ENCODE assay signal across 10 mouse cellular contexts in the genomic region with DNA sequence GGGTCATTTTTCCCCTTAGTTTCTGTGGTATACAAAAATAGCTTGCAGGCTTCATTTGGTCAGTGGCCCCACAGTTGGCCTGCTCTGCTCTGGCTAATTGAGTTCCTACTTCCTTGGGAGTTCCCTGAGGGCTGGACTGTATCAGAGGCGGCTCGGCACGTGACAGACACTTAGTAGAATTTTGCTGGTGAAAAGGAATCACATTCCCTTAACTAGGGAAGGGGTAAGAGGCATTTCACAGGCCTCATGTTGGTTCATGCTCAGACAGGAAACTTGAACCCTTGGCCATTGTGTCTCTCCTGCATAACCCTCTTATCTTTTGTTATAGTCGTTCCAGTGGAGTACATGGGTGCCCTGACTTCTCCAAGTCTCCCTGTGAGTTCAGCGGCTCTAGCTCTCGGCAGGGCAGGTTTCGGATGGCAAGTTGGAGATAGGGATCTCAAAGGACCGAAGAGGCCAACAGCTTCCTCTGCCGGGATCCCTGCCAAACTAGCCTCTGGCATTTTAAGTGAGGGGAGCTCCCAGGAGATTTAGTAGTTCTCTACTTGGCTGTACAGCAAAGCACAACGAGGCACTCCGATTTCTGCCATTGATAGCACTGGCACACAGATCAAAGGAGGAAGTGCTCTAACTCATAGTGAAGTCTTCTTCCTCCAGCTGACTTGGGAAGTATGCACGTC.
DNase-seq lines count a peak whose midpoint lies in the region; ATAC-seq and TF ChIP-seq lines count a peak whose summit lies in the region.
"Had no signal": no experiment of that assay in that cellular context is flagged by ENCODE, and none has a peak within 500 bp of the region (broad histone marks: within the 10 kb centered on the region; RNA-seq: fewer than 3 reads in every experiment).

No protein-coding gene starts in this region.

- 0 out of 2 replicates have a peak, but pooled peaks have one; percentile 34 for ATAC-seq in heart, embryonic 12.5 days (ENCODE audit: insufficient number of reproducible peaks, low FRiP score)
- ATAC-seq in stomach, postnatal 0 days (ENCODE audit: low FRiP score, low TSS enrichment) = 0 out of 2 replicates have a peak, but pooled peaks have one; percentile 57
- no peak for ATAC-seq in hindbrain, embryonic 11.5 days (ENCODE audit: low FRiP score)

- no peaks in the 10 kb centered on the region for H3K27me3 ChIP-seq in heart, embryonic 12.5 days (replicated peaks)
- no peaks in the 10 kb centered on the region for H3K27me3 ChIP-seq in stomach, postnatal 0 days (ENCODE audit: control insufficient read depth, insufficient read depth, low read length)
- no peaks in the 10 kb centered on the region for H3K27me3 ChIP-seq in hindbrain, embryonic 11.5 days (ENCODE audit: control insufficient read depth, insufficient read depth, low read length)
- H3K27me3 ChIP-seq: neural tube, embryonic 12.5 days had no signal

- peaks cover 45% of the 10 kb centered on the region for H3K4me1 ChIP-seq in heart, embryonic 12.5 days (replicated peaks)
- H3K4me1 ChIP-seq in stomach, postnatal 0 days (replicated peaks; ENCODE audit: control insufficient read depth, insufficient read depth) = 0 out of 2 replicates have a peak, but pooled peaks cover 2% of the 10 kb centered on the region
- H3K4me1 ChIP-seq in hindbrain, embryonic 11.5 days (replicated peaks; ENCODE audit: control insufficient read depth, insufficient read depth, low read length) = no peaks in the 10 kb centered on the region
- H3K4me1 ChIP-seq: neural tube, embryonic 12.5 days had no signal

- TF ChIP-seq CTCF in stomach, postnatal 0 days (IDR thresholded peaks at IDR 0.05; ENCODE audit: low read depth) = no peak
- no peak for TF ChIP-seq CTCF in layer of hippocampus, adult 2 months (conservative IDR thresholded peaks at IDR 0.05)

- no peaks in the 10 kb centered on the region for H3K36me3 ChIP-seq in heart, embryonic 12.5 days
- no peaks in the 10 kb centered on the region for H3K36me3 ChIP-seq in stomach, postnatal 0 days (ENCODE audit: control insufficient read depth, insufficient read depth, low read length)
- H3K36me3 ChIP-seq in hindbrain, embryonic 11.5 days (ENCODE audit: control insufficient read depth, insufficient read depth, low read length) = no peaks in the 10 kb centered on the region
- H3K36me3 ChIP-seq: neural tube, embryonic 12.5 days had no signal

- 0 out of 2 replicates have a peak overlapping the region, but pooled peaks have one; percentile 54 for H3K27ac ChIP-seq in heart, embryonic 12.5 days (ENCODE audit: poor library complexity, severe bottlenecking)
- H3K27ac ChIP-seq in stomach, postnatal 0 days (replicated peaks) = no peak overlapping the region
- no peak overlapping the region for H3K27ac ChIP-seq in layer of hippocampus, adult 2 months
- H3K27ac ChIP-seq in hindbrain, embryonic 11.5 days (ENCODE audit: low read depth, low read length) = no peak overlapping the region
- H3K27ac ChIP-seq: neural tube, embryonic 12.5 days had no signal

- H3K4me2 ChIP-seq in heart, embryonic 12.5 days = peak overlapping the region; percentile 19; the same call in 1 of the 2 replicates
- no peak overlapping the region for H3K4me2 ChIP-seq in stomach, postnatal 0 days (replicated peaks; ENCODE audit: low read depth)
- no peak overlapping the region for H3K4me2 ChIP-seq in hindbrain, embryonic 11.5 days (replicated peaks; ENCODE audit: low read depth, low read length)
- H3K4me2 ChIP-seq: neural tube, embryonic 12.5 days had no signal

- no peak overlapping the region for H3K4me3 ChIP-seq in heart, embryonic 12.5 days
- no peak overlapping the region for H3K4me3 ChIP-seq in stomach, postnatal 0 days (ENCODE audit: low read depth, low read length)
- H3K4me3 ChIP-seq in layer of hippocampus, adult 2 months = no peak overlapping the region
- H3K4me3 ChIP-seq in hindbrain, embryonic 11.5 days (ENCODE audit: low read depth, low read length) = no peak overlapping the region
- H3K4me3 ChIP-seq: neural tube, embryonic 12.5 days had no signal

- DNase-seq in embryo, embryonic 11 days = peak; percentile 16
- DNase-seq in embryo, embryonic 10.5 days (ENCODE audit: low spot score) = no peak
- DNase-seq in ovary, postnatal 14 days (ENCODE audit: low spot score) = peak; percentile 43
- DNase-seq in ovary, postnatal 10 days (ENCODE audit: low spot score) = no peak
- no peak for DNase-seq in stomach, postnatal 0 days (ENCODE audit: low spot score)
- DNase-seq in layer of hippocampus, adult 2 months (ENCODE audit: low spot score in 2 of 2) = no peak
- no peak for DNase-seq in hindbrain, embryonic 11.5 days (ENCODE audit: low spot score)
- DNase-seq: liver had no signal

- TF ChIP-seq EP300 in stomach, postnatal 0 days (optimal IDR thresholded peaks at IDR 0.05) = no peak

- 7% methylated on average over 12 of the region's 12 CpGs for WGBS in heart, embryonic 12.5 days
- WGBS in stomach, postnatal 0 days = 31% methylated on average over 12 of the region's 12 CpGs
- WGBS in hindbrain, embryonic 11.5 days = 68% methylated on average over 12 of the region's 12 CpGs

- H3K9me3 ChIP-seq in heart, embryonic 12.5 days (replicated peaks) = no peaks in the 10 kb centered on the region
- H3K9me3 ChIP-seq in stomach, postnatal 0 days (ENCODE audit: control insufficient read depth, low read length) = no peaks in the 10 kb centered on the region
- no peaks in the 10 kb centered on the region for H3K9me3 ChIP-seq in hindbrain, embryonic 11.5 days (ENCODE audit: control insufficient read depth, low read length)
- H3K9me3 ChIP-seq: neural tube, embryonic 12.5 days had no signal

- no peak overlapping the region for H3K9ac ChIP-seq in heart, embryonic 12.5 days
- no peak overlapping the region for H3K9ac ChIP-seq in stomach, postnatal 0 days (ENCODE audit: low read length)
- H3K9ac ChIP-seq in hindbrain, embryonic 11.5 days (ENCODE audit: low read depth, low read length) = no peak overlapping the region
- H3K9ac ChIP-seq: neural tube, embryonic 12.5 days had no signal

Comparison
In these comparisons a context has a peak if more than half of its experiments do, and no peak if none do; other contexts are left out.
1. DNase-seq: peak in embryo, embryonic 11 days (single experiment) and ovary, postnatal 14 days (single experiment); none in embryo, embryonic 10.5 days (single experiment), ovary, postnatal 10 days (single experiment), stomach, postnatal 0 days (single experiment), layer of hippocampus, adult 2 months (0 of 2) and hindbrain, embryonic 11.5 days (single experiment).